Mouse (Mus musculus) mesoderm, embryonic 11.5 days (tissue): ENCODE measurements around the gene Gm11639.

ENCODE experiments used
- DNase-seq: peaks from one replicate; pipeline ENCODE4 v3.0.0-alpha.2; 2012; ENCODE audit warnings: low read depth, low spot score

Gm11639 gene

DNA sequence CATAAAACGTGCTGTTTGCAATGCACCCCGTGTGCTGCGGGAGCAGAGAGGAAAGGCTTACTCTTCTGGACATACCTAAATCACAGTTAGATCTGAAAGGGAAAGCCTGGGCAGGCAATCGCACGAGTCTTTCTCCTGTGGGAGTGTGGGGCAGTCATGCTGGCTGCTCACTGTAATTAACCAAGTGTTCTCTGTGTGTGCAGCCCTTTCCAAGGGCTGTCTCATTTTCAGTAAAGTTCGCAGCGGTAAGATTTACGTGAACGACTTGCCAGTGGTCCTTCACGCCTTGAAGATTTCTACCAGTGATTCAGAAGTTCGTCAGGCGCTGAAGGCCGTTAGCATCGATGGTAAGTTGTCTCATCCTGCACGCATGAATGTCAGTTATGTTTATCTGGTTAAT, 18.6 kb downstream of the Gm11639 start:
- peak; percentile 7 for DNase-seq

DNA sequence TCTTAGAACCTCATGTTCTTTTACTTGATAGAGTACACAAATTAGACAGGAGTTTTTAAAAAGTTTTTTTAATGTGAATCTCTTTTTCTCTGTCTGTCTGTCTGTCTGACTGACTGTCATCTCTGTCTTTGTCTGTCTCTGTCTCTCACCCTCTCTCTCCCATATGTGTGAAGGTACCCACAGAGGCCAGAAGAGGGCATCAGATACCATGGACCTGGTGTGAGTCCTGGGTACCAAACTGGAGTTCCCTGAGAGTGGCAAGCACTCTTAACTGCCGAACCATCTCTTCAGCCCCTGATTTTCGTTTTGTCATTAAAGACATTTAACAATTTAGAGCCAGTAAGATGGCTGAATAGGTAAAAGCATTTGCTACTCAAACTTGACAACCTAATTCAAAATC, 21.6 kb downstream of the Gm11639 start:
- DNase-seq: no peak

DNA sequence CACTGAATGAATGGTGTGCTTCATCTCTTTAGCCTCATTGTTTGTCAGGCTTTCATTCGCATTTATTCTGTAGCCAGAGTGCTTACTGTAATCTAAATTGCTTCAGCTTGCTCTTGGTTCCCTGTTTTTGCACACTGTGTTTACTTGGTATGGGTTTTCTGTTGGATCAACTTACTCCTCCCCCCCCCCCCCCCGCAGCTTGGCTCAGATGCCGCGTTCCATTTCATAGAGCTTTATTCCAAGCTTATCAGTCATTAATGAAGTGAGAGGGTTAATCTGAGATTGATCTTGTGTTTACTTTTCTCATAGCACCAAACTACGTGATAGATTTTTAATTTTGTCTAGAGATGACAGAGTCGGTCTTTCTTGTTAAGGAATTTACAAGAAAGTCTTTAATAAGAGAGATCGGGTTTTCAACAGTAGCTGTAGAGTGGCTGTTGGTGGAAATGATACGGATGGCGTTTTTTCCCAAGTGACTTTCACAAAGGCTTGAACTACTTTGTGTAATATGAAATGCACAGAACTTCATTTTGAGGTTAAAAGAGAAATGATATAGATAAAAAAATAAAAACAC, 59.6 kb downstream of the Gm11639 start:
- no peak for DNase-seq

- DNase-seq: no peak
Measured at GRCm38 (mm10) chr11:104765762-104766161, 80.3 kb downstream of the Gm11639 start.

DNA sequence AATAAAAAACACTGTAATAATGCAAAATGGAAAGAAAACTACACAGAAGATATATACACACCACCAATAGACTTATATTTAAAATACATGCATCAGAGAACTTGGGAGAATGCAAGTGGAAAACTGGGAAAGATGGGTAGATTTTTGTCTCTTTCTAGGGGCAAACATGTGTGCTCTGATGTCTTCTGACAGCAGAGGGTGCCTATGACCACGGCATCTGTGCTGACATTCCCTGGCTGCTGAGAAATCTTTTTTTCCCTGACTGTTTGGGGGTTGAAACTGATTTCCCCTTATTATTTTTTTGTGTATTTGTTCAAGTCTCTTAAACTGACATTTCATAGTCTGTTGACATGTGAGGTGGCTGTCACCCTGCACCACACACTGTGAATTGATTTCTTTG, 81.6 kb downstream of the Gm11639 start:
- no peak for DNase-seq

DNA sequence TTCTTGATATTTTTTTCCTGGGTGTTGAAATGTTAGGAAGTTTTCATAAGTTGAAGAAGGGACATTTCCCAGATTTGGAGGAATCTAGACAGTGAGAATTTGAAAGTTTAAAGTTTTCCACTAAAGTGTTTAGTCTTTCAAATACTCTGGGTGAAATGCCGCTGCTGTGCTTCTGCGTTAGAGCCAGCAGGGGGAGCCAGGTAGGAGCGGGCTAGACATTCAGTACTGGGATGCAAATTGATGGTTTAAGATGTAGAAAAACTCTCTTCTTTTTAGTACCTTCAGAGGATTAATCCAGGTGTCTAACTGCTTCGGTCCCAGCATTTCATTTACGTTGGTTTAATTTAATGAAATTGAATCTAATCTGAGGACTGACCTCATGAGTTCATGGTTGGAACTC, 82.6 kb downstream of the Gm11639 start:
- peak; percentile 47 for DNase-seq

DNA sequence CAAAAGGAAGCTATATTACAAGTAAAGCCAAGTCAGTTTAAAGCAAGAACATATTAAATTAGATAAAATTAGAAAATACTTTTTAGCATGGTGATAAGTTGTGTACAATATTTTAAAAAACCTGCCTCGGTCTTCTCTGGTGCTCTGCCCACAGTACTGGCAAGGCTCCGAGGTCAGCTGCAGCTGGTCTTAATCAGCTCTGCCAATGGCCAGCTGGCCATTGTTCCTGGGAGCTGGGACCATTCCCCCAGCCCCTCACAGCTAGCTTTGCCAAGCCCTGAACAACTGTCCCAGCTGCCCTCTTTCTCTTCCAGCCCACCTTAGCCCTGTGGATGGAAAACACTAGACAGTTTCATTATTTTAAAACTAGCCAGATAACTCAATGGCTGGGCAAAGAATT, 93.3 kb downstream of the Gm11639 start:
- DNase-seq: no peak

DNA sequence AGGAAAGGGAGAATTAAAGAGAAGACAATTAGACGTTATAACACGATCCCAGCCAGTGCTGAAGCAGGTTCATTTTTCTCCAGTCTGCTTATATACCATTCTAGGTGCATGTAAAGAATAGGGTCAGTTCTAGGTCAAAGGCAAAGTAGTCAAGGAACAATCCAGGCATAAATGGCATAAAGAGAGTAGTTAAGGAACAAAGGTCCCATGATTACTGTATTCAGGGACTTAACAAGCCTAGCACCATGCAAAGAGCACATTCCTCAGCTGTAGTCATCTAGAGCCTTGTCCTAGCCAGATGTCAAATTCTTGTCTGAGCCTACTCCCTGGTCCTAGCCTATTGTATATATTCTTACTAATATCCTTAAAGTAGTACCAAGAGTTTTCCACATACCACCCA, 259.2 kb downstream of the Gm11639 start:
- no peak for DNase-seq

DNA sequence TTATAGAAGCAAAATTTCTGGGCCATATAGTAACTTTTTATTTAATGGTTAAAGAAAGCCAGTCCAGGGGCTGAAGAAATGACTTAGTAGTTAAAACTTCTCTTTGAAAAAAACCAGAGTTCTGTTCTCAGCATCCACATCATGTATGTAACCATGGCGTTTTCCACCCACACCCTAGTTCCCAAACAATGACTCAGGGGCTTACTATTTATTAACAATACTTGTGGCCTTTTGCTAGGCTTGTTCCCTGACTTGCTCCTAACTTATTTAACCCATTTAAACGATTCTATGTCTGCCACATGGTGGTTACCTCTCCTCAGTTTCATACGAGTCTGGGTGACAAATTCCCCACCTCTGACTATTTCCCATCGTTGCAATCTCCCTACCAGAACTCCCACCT, 266.8 kb downstream of the Gm11639 start:
- DNase-seq: no peak

- DNase-seq: no peak
Measured at GRCm38 (mm10) chr11:104967862-104968261, 282.4 kb downstream of the Gm11639 start.

DNA sequence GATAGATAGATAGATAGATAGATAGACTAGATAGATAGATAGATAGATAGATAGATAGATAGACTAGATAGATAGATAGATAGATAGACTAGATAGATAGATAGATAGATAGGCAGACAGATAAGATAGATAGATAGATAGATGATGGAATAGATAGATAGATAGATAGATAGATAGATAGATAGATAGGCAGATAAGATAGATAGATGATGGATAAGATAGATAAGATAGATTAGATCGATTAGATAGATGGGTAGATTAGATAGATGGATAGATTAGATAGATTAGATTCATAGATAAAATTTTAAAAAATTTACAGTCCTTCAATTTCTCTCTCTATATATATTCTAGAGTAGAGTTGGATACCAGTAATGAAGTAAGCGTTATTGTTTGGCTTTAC, 282.9 kb downstream of the Gm11639 start:
- DNase-seq: no peak

- no peak for DNase-seq
Measured at GRCm38 (mm10) chr11:104971322-104971721, 285.8 kb downstream of the Gm11639 start.

DNA sequence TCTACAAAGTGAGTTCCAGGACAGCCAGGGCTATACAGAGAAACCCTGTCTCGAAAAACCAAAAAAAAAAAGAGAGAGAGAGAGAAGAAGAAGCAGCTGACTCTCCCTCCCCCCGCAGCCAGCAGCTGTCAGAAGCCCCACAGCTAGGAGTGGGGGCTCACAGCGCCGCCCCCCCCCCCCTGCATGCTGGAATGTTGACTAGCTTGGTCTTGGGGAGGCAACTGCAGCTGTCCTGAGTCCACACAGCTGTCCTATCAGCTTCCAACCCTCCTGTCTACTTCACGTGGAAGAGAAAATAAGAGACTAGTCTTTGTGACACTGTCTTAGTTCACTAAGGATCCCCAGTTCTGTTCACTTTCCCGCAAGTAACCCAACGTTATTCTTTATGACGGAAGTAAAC, 287.0 kb downstream of the Gm11639 start:
- no peak for DNase-seq

DNA sequence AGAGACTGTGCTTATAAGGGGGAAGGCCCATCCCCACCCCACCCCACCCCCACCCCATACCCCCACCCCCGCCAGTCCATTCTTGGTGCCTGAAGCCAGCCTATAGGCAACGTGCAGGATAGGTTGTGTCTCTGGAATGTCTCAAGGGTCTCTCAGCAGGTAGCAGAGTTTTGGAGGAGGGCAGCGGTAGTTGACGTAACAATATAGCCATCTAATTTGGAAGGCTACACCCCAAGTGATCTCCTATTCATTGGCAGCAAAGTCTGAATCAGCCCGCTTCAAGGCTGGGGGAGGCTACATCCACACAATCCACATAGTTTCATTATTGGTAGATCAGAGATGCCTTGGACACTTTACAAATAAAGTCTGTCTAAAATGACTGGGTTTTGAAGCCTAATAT, 292.5 kb downstream of the Gm11639 start:
- DNase-seq: no peak

DNA sequence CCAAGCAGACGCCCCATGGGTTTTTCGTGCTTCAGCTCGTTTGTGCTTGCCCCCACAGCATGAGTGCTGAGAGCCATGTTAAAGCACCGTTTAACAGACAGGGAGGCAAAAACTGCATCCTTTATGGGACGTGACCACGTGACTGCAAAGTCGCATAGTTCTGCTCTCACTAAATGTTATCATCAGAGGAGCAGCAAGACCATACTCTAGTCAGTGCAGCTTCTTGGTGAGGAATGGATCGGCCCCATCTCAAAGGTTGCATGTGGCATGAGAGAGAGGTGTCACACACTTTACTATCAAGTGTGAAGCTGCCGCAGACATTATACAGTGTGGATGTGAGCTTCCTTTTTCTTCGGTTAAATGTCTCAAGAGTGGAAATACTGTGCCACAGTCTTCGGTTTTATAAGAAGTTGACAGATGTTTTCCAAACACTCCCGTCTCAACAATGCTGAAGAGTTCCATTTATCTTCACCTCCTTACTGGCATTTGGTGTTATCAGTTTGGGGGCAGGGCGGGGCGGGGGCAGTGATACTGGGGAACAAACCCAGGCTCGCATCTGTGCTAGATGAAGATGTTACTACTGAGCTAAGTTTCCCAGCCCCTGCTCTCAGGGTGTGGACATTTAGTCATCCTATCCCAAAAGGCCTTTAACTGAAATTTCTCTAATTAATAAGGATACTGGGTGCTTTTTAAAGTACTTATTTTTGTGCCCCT, 296.0 kb downstream of the Gm11639 start:
- DNase-seq: no peak

- no peak for DNase-seq
Measured at GRCm38 (mm10) chr11:105009232-105009631, 323.7 kb downstream of the Gm11639 start.

DNA sequence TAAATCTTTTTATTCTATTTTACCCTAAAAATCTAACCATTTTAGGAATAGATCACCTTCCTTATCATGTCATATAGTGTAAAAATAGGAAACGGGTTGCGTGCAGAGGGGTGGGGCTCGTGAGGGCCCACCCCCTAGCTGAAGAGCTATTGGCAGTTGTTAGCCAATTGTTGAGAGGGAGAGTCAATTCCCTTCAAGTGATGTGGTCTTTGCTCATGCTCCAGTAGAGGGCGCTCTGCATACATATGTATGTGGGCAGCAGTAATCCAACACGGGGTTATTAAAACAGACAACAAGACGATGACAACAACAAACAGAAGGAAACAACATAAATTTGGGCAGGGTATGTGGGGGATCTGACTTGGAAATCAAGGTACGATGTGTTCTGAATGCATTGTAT, 335.6 kb downstream of the Gm11639 start:
- peak; percentile 17 for DNase-seq

DNA sequence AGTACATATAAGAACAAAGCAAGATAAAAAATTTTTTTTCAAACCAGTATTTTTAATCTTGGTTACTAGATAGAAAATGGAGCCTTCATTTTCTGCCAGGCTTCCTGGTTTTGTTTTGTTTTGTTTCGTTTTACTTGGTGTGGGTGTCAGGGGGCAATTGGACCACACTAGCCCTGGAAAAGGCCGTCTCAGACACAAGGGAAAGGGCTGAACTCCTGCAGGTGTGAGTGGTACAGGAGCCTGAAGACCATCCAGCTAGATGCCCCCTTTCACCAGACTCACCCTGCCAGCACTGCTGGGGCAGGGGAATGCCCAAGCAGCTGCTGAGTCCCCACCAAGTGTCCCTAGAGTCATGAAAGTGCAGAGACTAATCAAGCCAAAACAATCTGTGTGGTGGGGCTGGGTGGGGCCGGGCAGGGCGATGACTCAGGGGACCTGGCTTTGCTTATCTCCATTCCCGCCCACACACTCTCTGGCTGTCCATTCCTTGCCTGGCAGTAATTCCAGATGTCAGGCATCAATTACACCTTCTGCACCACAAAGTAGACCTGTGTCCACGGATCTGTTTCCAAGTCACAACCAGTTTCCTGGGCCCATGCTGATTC, 343.3 kb downstream of the Gm11639 start:
- no peak for DNase-seq

DNA sequence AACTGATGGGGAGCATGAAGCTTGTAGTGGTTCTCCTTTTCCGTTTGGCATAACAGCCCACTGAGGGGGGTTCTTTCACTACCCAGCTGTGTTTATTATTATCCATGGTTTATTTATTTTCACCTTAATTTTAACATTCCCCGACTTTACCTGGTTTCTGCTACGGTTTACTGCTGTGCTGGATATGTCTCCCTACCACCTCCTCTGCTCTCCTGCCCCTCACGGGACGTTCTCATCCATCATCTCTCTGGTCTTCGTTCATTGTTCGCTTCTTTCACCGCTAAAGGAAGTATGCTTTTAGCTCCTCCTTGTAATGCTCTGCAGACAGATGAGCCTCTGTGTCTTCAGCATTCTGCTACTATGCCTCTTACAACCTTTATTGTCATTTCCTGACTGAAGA, 344.0 kb downstream of the Gm11639 start:
- DNase-seq: no peak

GRCm38 (mm10) chr11:105030229-105030628, 344.7 kb downstream of the Gm11639 start:
- DNase-seq: no peak

GRCm38 (mm10) chr11:105031103-105031502, 345.6 kb downstream of the Gm11639 start:
- DNase-seq: no peak

- no peak for DNase-seq
Measured at GRCm38 (mm10) chr11:105035081-105035480, 349.6 kb downstream of the Gm11639 start.

GRCm38 (mm10) chr11:105063292-105063691, 377.8 kb downstream of the Gm11639 start, which contains the start of gene Efcab3:
TSS of gene Efcab3 (plus strand) at chr11:105063592.
- DNase-seq: no peak
